ENCODE assay signal across 20 mouse cellular contexts in the genomic region with DNA sequence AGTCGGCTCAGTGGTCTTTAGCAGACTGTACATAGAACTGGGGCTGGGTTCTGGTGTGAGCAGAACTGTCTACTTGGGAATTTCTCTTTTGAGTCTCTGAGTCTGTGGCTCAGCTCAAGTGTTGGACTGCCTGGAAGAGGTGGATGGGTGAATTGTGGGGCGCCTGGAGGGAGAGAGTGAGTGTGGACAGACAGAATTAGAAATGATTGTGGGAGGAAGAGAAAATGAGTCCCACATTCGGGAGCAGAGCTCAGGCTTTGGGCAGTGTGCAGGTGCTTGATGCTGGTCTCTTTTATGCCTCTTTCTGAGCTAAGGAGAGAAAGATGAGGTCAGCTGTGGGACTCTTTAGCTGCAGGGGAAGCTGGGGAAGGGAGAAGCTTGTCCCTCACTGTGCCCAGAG.
DNase-seq lines count a peak whose midpoint lies in the region; TF ChIP-seq lines count a peak whose summit lies in the region.
"Had no signal": no experiment of that assay in that cellular context is flagged by ENCODE, and none has a peak within 500 bp of the region (broad histone marks: within the 10 kb centered on the region; RNA-seq: fewer than 3 reads in every experiment).

No protein-coding gene starts in this region.

- TF ChIP-seq CTCF in left cerebral cortex, adult 2 months (IDR thresholded peaks at IDR 0.05) = no peak

- peak; percentile 40 for DNase-seq in frontal cortex, postnatal 36 days (ENCODE audit: low spot score in 2 of 2)
- no peak for DNase-seq in frontal cortex, postnatal 10 days (ENCODE audit: low spot score in 2 of 2)
- no peak for DNase-seq in left cerebral cortex, adult 2 months (ENCODE audit: extremely low spot score in 1 of 2, low spot score in 2 of 2)
- DNase-seq in left cerebral cortex, adult 8-10 months (ENCODE audit: low spot score in 2 of 2) = no peak
- DNase-seq in brain, adult 2 months (ENCODE audit: low read depth, low spot score) = peak; percentile 63
- peak; percentile 40 for DNase-seq in telencephalon, adult 2 months (ENCODE audit: low read depth, low spot score)
- DNase-seq in cerebellum, adult 9-10 months = no peak
- DNase-seq: adrenal gland, adult 8-10 months; adrenal gland, postnatal 14 days; adrenal gland, postnatal 36 days; cerebellum, adult 11 months; cerebellum, adult 18-20 months; cerebellum, adult 8-10 months; cerebellum, postnatal 10 days; cerebellum, postnatal 25 days; forebrain, postnatal 0 days had no signal

- intact Hi-C loops in left cerebral cortex, adult 2 months (cut with DNase I) = no loop called here

- H3K27ac ChIP-seq in left cerebral cortex, adult 2 months = peak overlapping the region; percentile 77; the same call in 1 of the 2 replicates
- H3K27ac ChIP-seq: embryonic facial prominence, embryonic 10.5 days; embryonic facial prominence, embryonic 12.5 days; forebrain, embryonic 13.5 days; forebrain, embryonic 15.5 days had no signal

- no peak overlapping the region for H3K4me3 ChIP-seq in left cerebral cortex, adult 2 months
- H3K4me3 ChIP-seq: embryonic facial prominence, embryonic 10.5 days; embryonic facial prominence, embryonic 12.5 days; forebrain, embryonic 13.5 days; forebrain, embryonic 15.5 days had no signal

Comparison
In these comparisons a context has a peak if more than half of its experiments do, and no peak if none do; other contexts are left out.
1. DNase-seq: peak in frontal cortex, postnatal 36 days (2 of 2), brain, adult 2 months (single experiment) and telencephalon, adult 2 months (single experiment); none in frontal cortex, postnatal 10 days (0 of 2), left cerebral cortex, adult 2 months (0 of 2), left cerebral cortex, adult 8-10 months (0 of 2) and cerebellum, adult 9-10 months (single experiment).